Mouse (Mus musculus) limb, embryonic 10.5 days (tissue): ENCODE results near the gene Csrnp1. TPM values are rescaled to one million over a fixed set of nuclear protein-coding genes. Genes with fewer than 3 reads are reported as not detected.

Source experiments
- DNase-seq: peaks from one replicate; pipeline ENCODE4 v3.0.0-alpha.2; 2017; ENCODE audit warnings: low spot score
- H3K27ac ChIP-seq: fragments of 300-500 bp; sonication (generic); 2 replicates; pipeline ENCODE4 v1.5.1; 2016; ENCODE audit warnings: mild to moderate bottlenecking
- H3K27me3 ChIP-seq: fragments of 300-500 bp; sonication (generic); 2 replicates; pipeline ENCODE4 v1.6.1; 2016; ENCODE audit warnings: low read depth, mild to moderate bottlenecking; ENCODE audit not compliant: poor library complexity, severe bottlenecking
- H3K36me3 ChIP-seq: fragments of 300-500 bp; sonication (generic); 2 replicates; pipeline ENCODE4 v1.6.1; 2016; ENCODE audit warnings: mild to moderate bottlenecking, moderate library complexity
- H3K4me1 ChIP-seq: fragments of 300-500 bp; sonication (generic); 2 replicates; pipeline ENCODE4 v1.6.1; 2016
- H3K4me3 ChIP-seq: fragments of 300-500 bp; sonication (generic); 2 replicates; pipeline ENCODE4 v1.5.1; 2016; ENCODE audit warnings: mild to moderate bottlenecking, moderate library complexity
- H3K9me3 ChIP-seq: fragments of 300-500 bp; sonication (generic); replicated peaks from 2 replicates; pipeline ENCODE4 v1.6.1; 2016; ENCODE audit warnings: mild to moderate bottlenecking
- WGBS: fragments of 180-500 bp; shearing (Covaris S2); methylation state at CpG from one replicate; pipeline ENCODE4 v1.1.7; 2016; 5-methylcytosine and 5-hydroxymethylcytosine counted together
- polyA plus RNA-seq: library from polyadenylated mRNA; unstranded; fragments of >200 nt; fragmentation: Nextera tagmentation; extraction: Ambion mirVana; gene quantifications from 2 replicates; pipeline ENCODE4 v1.2.1, GENCODE M21; 2016

The Csrnp1 gene
- polyA plus RNA-seq, 1 experiment from 2014 or later, result 3.5 TPM

- H3K36me3 ChIP-seq, result no peaks in the 10 kb centered on the region
- H3K4me1 ChIP-seq, result peaks cover 12% of the 10 kb centered on the region
- no peaks in the 10 kb centered on the region for H3K9me3 ChIP-seq
- H3K4me3 ChIP-seq, result no peak overlapping the region
- no peak overlapping the region for H3K27ac ChIP-seq
- 83% methylated on average over 6 of the region's 6 CpGs for WGBS
- no peaks in the 10 kb centered on the region for H3K27me3 ChIP-seq
- DNase-seq, result no peak
Measured at GRCm38 (mm10) chr9:119999636-120000035, 15.2 kb upstream of the Csrnp1 start.

- H3K27ac ChIP-seq, result no peak overlapping the region
- no peak for DNase-seq
- WGBS, result 87% methylated on average over 1 of the region's 1 CpGs
Measured at GRCm38 (mm10) chr9:119998776-119999175, 14.3 kb upstream of the Csrnp1 start.

GRCm38 (mm10) chr9:119996080-119996479, 11.6 kb upstream of the Csrnp1 start:
- H3K27ac ChIP-seq, result no peak overlapping the region
- H3K4me3 ChIP-seq, result no peak overlapping the region
- no peaks in the 10 kb centered on the region for H3K36me3 ChIP-seq
- WGBS, result 91% methylated on average over 4 of the region's 4 CpGs
- H3K4me1 ChIP-seq, result no peaks in the 10 kb centered on the region
- no peak for DNase-seq
- H3K27me3 ChIP-seq, result peaks cover 20% of the 10 kb centered on the region
- no peaks in the 10 kb centered on the region for H3K9me3 ChIP-seq

More at GRCm38 (mm10) chr9:119998776-119999175, 14.3 kb upstream of the Csrnp1 start:
- no peaks in the 10 kb centered on the region for H3K36me3 ChIP-seq
- no peaks in the 10 kb centered on the region for H3K27me3 ChIP-seq
- H3K4me3 ChIP-seq, result no peak overlapping the region
- no peaks in the 10 kb centered on the region for H3K9me3 ChIP-seq
- H3K4me1 ChIP-seq, result peaks cover 12% of the 10 kb centered on the region

GRCm38 (mm10) chr9:119994207-119994606, 9.7 kb upstream of the Csrnp1 start:
- H3K27me3 ChIP-seq, result peaks cover 20% of the 10 kb centered on the region
- no peaks in the 10 kb centered on the region for H3K9me3 ChIP-seq
- H3K4me1 ChIP-seq, result no peaks in the 10 kb centered on the region
- WGBS, result 77% methylated on average over 7 of the region's 7 CpGs
- H3K27ac ChIP-seq, result no peak overlapping the region
- no peaks in the 10 kb centered on the region for H3K36me3 ChIP-seq
- DNase-seq, result no peak
- H3K4me3 ChIP-seq, result no peak overlapping the region

GRCm38 (mm10) chr9:119993092-119993844, 8.8 kb upstream of the Csrnp1 start:
- Histone ChIP-seq H3K4me1 (no peaks in the 10 kb centered on the region), H3K36me3 (no peaks in the 10 kb centered on the region), H3K27ac (no peak overlapping the region), H3K4me3 (no peak overlapping the region), H3K27me3 (peaks cover 20% of the 10 kb centered on the region), H3K9me3 (no peaks in the 10 kb centered on the region)
- WGBS, result 83% methylated on average over 10 of the region's 10 CpGs
- no peak for DNase-seq

- Histone ChIP-seq H3K36me3 (no peaks in the 10 kb centered on the region), H3K4me3 (no peak overlapping the region), H3K27me3 (peaks cover 20% of the 10 kb centered on the region), H3K9me3 (no peaks in the 10 kb centered on the region), H3K27ac (no peak overlapping the region), H3K4me1 (no peaks in the 10 kb centered on the region)
- no peak for DNase-seq
- 30% methylated on average over 5 of the region's 5 CpGs for WGBS
Measured at GRCm38 (mm10) chr9:119991310-119991709, 6.9 kb upstream of the Csrnp1 start.

GRCm38 (mm10) chr9:119988304-119988703, 3.8 kb upstream of the Csrnp1 start:
- no peak overlapping the region for H3K4me3 ChIP-seq

GRCm38 (mm10) chr9:119985881-119986574, 1.6 kb upstream of the Csrnp1 start:
- 77% methylated on average over 10 of the region's 10 CpGs for WGBS
- H3K27ac ChIP-seq, result peak overlapping the region; percentile 42; the same call in 1 of the 2 replicates
- no peaks in the 10 kb centered on the region for H3K9me3 ChIP-seq
- no peak for DNase-seq
- H3K27me3 ChIP-seq, result no peaks in the 10 kb centered on the region
- peaks cover 46% of the 10 kb centered on the region for H3K4me1 ChIP-seq
- H3K4me3 ChIP-seq, result no peak overlapping the region
- H3K36me3 ChIP-seq, result no peaks in the 10 kb centered on the region

More at GRCm38 (mm10) chr9:119988304-119988703, 3.8 kb upstream of the Csrnp1 start:
- no peak for DNase-seq
- Histone ChIP-seq H3K27ac (no peak overlapping the region), H3K36me3 (no peaks in the 10 kb centered on the region), H3K27me3 (peaks cover 20% of the 10 kb centered on the region), H3K9me3 (no peaks in the 10 kb centered on the region), H3K4me1 (peaks cover 24% of the 10 kb centered on the region)
- WGBS, result 38% methylated on average over 7 of the region's 7 CpGs

- no peaks in the 10 kb centered on the region for H3K27me3 ChIP-seq
- H3K4me1 ChIP-seq, result peaks cover 68% of the 10 kb centered on the region
- peak overlapping the region; percentile 93 for H3K27ac ChIP-seq
- WGBS, result 1% methylated on average over 77 of the region's 79 CpGs
- no peaks in the 10 kb centered on the region for H3K9me3 ChIP-seq
- H3K36me3 ChIP-seq, result no peaks in the 10 kb centered on the region
- DNase-seq, result peak; percentile 87
- H3K4me3 ChIP-seq, result peak overlapping the region; percentile 73
Measured at GRCm38 (mm10) chr9:119983585-119984535, 598 bp downstream of the Csrnp1 start.

GRCm38 (mm10) chr9:119982956-119983551, 1.4 kb downstream of the Csrnp1 start:
- Histone ChIP-seq H3K4me3 (peak overlapping the region; percentile 73), H3K4me1 (peaks cover 76% of the 10 kb centered on the region)

GRCm38 (mm10) chr9:119982241-119982811, 2.1 kb downstream of the Csrnp1 start:
- 2% methylated on average over 11 of the region's 11 CpGs for WGBS
- H3K27ac ChIP-seq, result peak overlapping the region; percentile 93
- no peaks in the 10 kb centered on the region for H3K36me3 ChIP-seq
- H3K4me3 ChIP-seq, result peak overlapping the region; percentile 73
- no peaks in the 10 kb centered on the region for H3K9me3 ChIP-seq
- DNase-seq, result peak; percentile 73
- H3K4me1 ChIP-seq, result peaks cover 84% of the 10 kb centered on the region
- no peaks in the 10 kb centered on the region for H3K27me3 ChIP-seq

More at GRCm38 (mm10) chr9:119982956-119983551, 1.4 kb downstream of the Csrnp1 start:
- Histone ChIP-seq H3K36me3 (no peaks in the 10 kb centered on the region), H3K27ac (peak overlapping the region; percentile 93), H3K27me3 (no peaks in the 10 kb centered on the region), H3K9me3 (no peaks in the 10 kb centered on the region)
- peak; percentile 50 for DNase-seq
- under 1% methylated on average over 48 of the region's 48 CpGs for WGBS
